Mouse (Mus musculus): ENCODE results near the gene Gm13212.
"Not testable (repeated sequence)": the region's sequence is repeated elsewhere in the genome, so short reads cannot be mapped to it uniquely, and the experiment has no call there.

Gene Gm13212

DNA sequence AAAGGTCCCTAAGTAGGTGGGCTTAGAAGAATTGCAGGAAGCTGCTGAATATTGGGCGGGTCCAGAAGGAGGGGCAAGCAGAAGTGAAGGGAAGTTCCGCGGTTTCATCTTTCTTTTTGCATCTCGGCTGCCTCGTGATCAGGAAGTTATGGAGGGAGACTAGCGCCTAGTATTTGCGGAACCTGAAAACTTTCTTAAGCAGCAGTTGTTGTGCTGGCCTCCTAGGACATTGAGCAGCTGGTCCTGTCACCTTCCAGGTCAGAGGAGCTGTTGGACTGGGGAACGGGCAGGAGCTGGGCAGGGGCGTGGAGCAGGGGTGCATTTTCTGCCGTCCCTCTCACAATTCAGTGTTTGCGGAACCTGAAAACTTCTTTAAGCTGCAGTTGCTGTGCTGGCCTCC, at the start of gene Gm13212:
Gene Gm13212, plus strand, starts transcription at position 89 of the 400 bp plus-strand sequence.
- DNase-seq: not testable (repeated sequence)

GRCm38 (mm10) chr4:145543861-145544260, 41.1 kb upstream of the Gm13212 start:
- DNase-seq: not testable (repeated sequence)

- not testable (repeated sequence) for DNase-seq
Measured at GRCm38 (mm10) chr4:145545106-145545505, 39.9 kb upstream of the Gm13212 start.

DNA sequence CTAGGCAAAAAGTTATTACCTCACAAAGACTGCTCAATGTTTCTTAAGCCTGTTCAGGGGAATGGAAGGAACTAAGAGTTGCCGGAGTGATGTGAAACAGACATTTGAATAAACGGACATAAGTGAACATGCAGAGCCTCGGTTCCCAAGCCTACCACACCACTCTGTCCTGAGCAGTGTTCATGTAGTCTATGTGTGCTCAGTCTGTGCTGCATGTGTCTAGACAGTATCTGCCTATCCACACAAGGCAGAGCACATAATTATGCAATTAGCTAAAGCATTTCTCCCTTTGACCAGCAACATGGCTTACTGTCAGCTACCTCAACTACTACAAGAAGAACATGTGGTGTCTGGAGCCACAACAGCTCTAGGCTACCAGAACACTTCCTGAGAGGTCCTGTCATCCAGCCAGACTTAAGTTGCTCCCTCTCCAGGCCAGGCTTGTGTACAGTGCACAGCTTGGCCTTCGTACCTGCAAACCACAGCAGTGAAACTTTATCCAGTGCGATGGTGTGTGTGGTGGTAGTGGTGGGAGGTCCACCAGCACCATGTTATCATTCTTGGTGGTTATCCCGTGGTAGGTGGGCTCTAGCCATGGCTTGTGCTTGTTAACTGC, 39.1 kb upstream of the Gm13212 start:
- DNase-seq: not testable (repeated sequence)

- DNase-seq: not testable (repeated sequence)
Measured at GRCm38 (mm10) chr4:145546477-145546876, 38.5 kb upstream of the Gm13212 start.

- no peak for DNase-seq
Measured at GRCm38 (mm10) chr4:145556680-145557079, 28.3 kb upstream of the Gm13212 start.

- DNase-seq: no peak
Measured at GRCm38 (mm10) chr4:145559505-145560099, 25.4 kb upstream of the Gm13212 start.

- DNase-seq: no peak
Measured at GRCm38 (mm10) chr4:145564111-145564821, 20.7 kb upstream of the Gm13212 start.

GRCm38 (mm10) chr4:145570461-145570860, 14.5 kb upstream of the Gm13212 start:
- DNase-seq: not testable (repeated sequence)

- DNase-seq: not testable (repeated sequence)
Measured at GRCm38 (mm10) chr4:145576623-145577022, 8.3 kb upstream of the Gm13212 start.

DNA sequence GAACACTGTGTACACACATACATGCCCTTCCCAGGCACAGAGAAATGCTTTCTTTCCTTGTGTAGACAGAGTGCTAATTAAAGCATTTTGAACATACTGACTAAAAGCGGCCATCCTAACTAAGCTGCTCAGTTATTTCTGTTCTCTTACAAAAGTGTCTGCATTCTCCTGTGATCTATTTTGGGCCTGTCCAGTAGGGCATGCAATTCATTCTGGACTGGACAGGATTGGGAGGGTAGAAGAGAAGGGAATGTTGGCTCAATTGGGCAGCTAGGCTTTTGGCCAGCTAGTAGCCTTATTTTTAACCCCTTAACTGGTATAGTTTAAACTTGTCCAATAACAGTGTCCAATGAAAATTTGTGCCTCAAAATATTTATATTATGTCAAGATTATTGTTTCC, 4.6 kb upstream of the Gm13212 start:
- DNase-seq: not testable (repeated sequence)

- not testable (repeated sequence) for DNase-seq
Measured at GRCm38 (mm10) chr4:145586046-145586445, 1.1 kb downstream of the Gm13212 start.

DNA sequence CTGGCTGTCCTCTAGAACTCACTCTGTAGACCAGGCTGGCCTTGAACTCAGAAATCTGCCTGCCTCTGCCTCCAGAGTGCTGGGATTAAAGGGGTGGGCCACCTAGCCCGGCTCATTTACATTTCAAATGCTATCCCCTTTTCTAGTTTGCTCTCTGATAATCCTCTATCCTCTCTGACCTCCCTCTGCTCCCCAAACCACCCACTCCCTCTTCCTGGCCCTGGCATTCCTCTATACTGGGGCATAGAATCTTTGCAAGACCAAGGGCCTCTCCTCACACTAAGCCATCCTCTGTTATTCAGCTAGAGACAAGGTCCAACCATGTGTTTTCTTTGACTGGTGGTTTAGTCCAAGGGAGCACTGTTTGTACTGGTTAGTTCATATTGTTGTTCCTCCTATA, 9.2 kb downstream of the Gm13212 start:
- not testable (repeated sequence) for DNase-seq

DNA sequence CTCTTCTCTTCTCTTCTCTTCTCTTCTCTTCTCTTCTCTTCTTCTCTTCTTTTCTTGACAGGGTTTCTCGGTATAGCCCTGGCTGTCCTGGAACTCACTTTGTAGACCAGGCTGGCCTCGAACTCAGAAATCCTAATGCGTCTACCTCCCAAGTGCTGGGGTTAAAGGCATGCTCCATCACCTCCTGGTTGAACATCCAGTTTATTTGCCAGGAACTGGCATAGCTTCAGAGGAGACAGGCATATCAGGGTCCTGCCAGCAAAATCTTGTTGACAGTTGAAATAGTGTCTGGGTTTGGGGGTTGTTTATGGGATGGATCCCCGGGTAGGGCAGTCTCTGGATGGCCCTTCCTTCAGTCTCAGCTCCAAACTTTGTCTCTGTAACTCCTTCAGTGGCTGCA, 9.8 kb downstream of the Gm13212 start:
- not testable (repeated sequence) for DNase-seq

DNA sequence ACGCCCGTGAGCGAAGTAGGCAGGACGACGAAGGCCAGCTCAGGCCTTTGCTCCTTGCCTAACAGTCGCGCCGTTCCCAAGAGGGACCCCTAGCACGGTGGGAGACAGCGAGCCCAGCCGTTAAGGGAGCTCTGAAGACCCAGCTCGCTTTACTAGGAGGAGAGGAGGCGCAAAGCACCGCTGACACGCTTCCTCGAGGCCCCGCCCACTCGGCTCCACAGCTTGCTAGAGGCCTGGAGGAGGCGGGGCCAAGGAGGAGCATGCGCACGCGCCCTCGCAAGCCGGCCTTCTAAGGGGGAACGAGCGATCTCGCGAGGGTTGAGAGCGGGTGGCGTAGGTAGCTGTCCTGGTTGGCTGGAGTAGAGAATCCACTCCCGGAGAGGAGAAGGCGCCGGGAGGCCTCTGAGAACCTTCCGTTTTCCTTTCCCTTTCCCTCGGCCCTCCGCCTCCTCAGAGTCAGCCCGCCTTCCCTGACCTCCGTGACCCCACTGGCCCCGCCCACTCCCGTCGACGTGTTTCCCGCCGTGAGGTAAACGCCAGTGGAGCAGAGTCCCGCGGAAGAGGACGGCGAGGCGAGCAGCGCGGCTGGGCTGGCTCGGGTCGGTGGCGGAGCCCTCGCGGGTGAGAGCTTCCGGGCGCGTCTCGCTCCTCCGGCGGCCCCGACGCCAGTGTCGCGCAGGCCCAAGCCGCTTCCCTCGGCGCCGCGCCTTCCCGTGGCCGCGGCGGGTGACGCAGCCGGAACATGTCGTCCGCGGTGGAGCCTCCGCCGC, 55.6 kb downstream of the Gm13212 start:
- not testable (repeated sequence) for DNase-seq

DNA sequence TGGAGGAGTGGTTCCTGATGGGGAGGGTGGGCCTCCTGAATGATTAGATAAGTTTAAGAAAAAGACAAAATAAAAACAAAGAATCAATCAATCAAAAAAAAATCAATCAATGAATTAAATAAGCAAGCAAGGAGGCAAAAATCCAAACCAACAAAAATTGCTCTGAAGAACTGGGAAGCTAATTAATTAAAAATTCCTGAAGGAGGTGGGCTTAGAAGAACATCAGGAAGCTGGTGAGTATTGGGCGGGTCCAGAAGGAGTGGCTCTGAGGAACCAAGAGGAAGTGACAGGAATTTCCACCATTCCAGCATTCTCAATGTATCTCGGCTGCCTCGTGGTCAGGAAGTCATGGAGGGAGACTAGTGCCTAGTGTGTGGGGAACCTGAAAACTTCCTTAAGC, 85.4 kb downstream of the Gm13212 start, which contains the start of gene Zfp980:
Gene Zfp980, plus strand, starts transcription at position 301 of the 400 bp plus-strand sequence.
- not testable (repeated sequence) for DNase-seq

DNA sequence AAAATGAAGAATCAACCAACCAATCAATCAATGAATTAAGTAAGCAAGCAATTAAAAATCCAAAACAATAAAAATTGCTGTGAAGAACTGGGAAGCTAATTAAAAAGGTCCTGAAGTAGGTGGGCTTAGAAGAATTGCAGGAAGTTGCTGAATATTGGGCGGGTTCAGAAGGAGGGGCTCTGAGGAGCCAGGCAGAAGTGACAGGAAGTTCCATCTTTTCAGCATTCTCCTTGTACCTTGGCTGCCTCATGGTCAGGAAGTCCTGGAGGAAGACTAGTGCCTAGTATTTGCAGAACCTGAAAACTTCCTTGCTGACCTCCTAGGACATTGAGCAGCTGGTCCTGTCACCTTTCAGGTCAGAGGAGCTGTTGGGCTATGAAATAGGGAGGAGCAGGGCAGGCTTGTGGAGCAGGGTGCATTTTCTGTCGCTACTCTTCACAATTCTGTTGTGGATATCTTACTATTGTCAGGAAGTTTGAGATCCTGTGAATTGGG, 89.4 kb downstream of the Gm13212 start:
- DNase-seq: not testable (repeated sequence)
